Mouse (Mus musculus): ENCODE measurements around the gene Fam189a2.

The Fam189a2 gene

GRCm38 (mm10) chr19:24032654-24033236, 1.9 kb upstream of the Fam189a2 start:
- ChIA-PET POLR2A (interaction anchor here in 3 of 4 experiments (0.5 to 3.5 kb wide), 10 partner anchors 9 to 899 kb away, joined by 3 to 29 read pairs (median 4); no protein-coding TSS in a partner anchor), CTCF (interaction anchor here in 3 of 4 experiments (0.6 to 0.7 kb wide), 3 partner anchors 16 to 853 kb away, joined by 3 read pairs; no protein-coding TSS in a partner anchor)

- ChIA-PET CTCF (interaction anchor here in 1 of 4 experiments (1.0 kb wide), 1 partner anchor 241 kb away, joined by 5 read pairs; no protein-coding TSS in a partner anchor), POLR2A (interaction anchor here (0.6 to 3.3 kb wide), 10 partner anchors 12 to 343 kb away, joined by 3 to 13 read pairs (median 4); partner anchors contain the start of gene Ptar1 (in 1 of the 4))
Observed at GRCm38 (mm10) chr19:24030511-24030870, 328 bp downstream of the Fam189a2 start.

GRCm38 (mm10) chr19:24029616-24030510, 956 bp downstream of the Fam189a2 start:
- POLR2A ChIA-PET: interaction anchor here (0.6 to 3.3 kb wide), 8 partner anchors 11 to 342 kb away, joined by 3 to 13 read pairs (median 4); partner anchors contain the start of gene Ptar1 (in 1 of the 4)
- CTCF ChIA-PET: no interaction called here

DNA sequence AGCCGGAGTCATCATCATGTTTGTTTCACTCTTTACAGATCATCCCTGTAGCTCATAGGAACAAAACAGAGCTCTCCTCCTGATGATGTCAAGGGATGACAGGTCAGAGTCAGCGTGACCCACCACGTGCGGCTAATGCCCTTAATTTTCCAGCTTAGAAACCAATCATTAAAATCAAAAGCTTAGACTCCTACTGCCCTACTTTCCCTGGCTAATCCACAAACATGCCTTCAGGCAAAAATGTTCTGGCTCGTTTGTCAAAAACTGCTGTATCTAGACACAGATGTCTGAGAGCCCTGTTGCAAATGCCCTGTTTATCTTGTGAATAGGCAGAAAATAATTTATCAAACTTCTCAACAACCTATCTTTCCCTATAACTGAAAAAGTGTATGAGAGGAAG, 4.9 kb downstream of the Fam189a2 start:
- CTCF ChIA-PET: no interaction called here
- POLR2A ChIA-PET: interaction anchor here in 1 of 4 experiments (0.6 to 4.2 kb wide), 5 partner anchors 7 to 162 kb away, joined by 3 to 29 read pairs (median 4); no protein-coding TSS in a partner anchor

DNA sequence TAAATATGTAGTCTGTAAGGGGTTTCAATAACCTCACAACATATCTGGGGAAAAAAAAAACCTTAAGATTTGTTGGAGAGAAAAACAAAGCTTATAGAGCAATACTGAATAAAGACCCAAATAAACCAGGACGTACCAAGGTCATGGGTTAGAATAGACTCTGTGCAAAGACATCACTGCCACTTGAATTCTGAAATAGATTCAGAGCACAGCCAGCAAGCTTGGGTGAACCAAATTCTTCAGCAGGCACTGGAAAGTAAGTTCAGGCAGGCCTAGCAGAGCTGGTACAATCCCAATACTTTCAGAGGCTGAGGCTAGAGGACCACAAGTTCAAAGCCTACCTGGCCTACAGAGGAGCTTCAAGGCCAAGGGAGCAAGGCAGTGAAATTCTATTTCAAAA, 6.2 kb downstream of the Fam189a2 start:
- POLR2A ChIA-PET: interaction anchor here (0.5 to 4.2 kb wide), 12 partner anchors 8 to 1082 kb away, joined by 3 to 29 read pairs (median 3); no protein-coding TSS in a partner anchor
- CTCF ChIA-PET: interaction anchor here in 2 of 4 experiments (0.6 to 1.0 kb wide), 3 partner anchors 10 to 312 kb away, joined by 3 read pairs; no protein-coding TSS in a partner anchor

DNA sequence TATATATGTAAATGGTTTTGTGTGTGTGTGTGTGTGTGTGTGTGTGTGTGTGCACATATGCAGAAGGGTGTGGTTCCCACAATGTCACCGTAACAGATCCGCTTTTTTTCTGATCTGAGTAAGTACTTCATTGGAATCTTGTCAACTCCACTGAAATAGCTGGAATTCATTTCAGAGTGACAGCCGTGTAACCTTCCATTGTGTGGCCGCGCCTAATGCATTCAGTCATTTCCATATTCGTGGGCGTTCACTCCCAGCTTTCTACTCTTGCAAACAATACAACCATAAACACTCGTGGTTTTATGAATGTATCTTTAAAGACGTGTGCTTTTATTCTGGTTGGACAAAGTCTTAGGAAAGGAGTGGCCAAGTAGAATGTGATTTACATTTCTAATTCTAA, 6.7 kb downstream of the Fam189a2 start:
- ChIA-PET CTCF (interaction anchor here in 3 of 4 experiments (0.5 to 1.0 kb wide), 4 partner anchors 10 to 557 kb away, joined by 3 read pairs; no protein-coding TSS in a partner anchor), POLR2A (interaction anchor here (0.5 to 4.2 kb wide), 13 partner anchors 9 to 1081 kb away, joined by 3 to 29 read pairs (median 3); no protein-coding TSS in a partner anchor)

- ChIA-PET CTCF (no interaction called here), POLR2A (interaction anchor here in 2 of 4 experiments (0.7 to 4.2 kb wide), 5 partner anchors 9 to 520 kb away, joined by 3 to 29 read pairs (median 4); no protein-coding TSS in a partner anchor)
Observed at GRCm38 (mm10) chr19:24023351-24023750, 7.5 kb downstream of the Fam189a2 start.

DNA sequence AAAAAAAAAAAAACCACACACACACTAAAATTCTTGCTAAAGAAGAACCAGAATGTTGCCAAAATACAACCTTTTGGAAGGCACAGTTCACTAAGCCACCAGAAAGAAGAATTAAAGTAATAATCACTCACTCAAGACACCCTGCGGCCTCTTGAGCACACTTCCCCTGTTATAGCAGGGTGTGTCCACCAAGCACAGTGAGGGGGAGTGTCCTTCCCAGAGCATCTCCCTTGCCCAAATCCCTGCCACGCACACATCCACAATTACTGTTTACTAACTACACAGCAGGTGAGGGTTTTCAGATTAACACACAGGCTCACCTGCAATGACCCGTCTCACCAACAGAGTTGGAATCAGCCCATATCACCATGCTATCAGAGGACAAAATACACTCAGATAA, 8.0 kb downstream of the Fam189a2 start:
- ChIA-PET POLR2A (interaction anchor here in 3 of 4 experiments (0.6 to 4.2 kb wide), 5 partner anchors 9 to 347 kb away, joined by 3 to 29 read pairs (median 5); no protein-coding TSS in a partner anchor), CTCF (no interaction called here)

GRCm38 (mm10) chr19:24022301-24022700, 8.5 kb downstream of the Fam189a2 start:
- POLR2A ChIA-PET: interaction anchor here in 3 of 4 experiments (0.6 to 4.2 kb wide), 5 partner anchors 10 to 348 kb away, joined by 3 to 29 read pairs (median 3); no protein-coding TSS in a partner anchor
- CTCF ChIA-PET: no interaction called here

DNA sequence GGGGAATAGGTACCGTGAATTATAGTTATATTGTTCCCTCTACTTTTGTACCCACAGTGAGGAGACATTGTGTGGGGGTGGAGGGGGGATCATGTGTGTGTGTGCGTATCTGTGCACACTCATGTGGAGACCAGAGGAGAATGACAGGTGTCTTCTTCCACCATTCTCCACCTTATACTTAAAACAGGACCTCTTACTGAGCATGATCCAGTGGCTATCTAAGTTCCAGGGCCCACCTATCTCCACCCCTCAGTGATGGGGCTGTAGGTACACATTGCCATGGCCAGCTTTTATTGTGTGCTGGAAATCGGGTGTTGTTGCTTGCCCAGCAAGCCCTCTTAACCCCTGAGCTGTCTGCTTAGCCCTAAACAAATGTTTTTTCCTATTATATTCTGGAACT, 10.1 kb downstream of the Fam189a2 start:
- CTCF ChIA-PET: no interaction called here
- POLR2A ChIA-PET: interaction anchor here in 1 of 4 experiments (1.3 kb wide), 1 partner anchor 17 kb away, joined by 5 read pairs; no protein-coding TSS in a partner anchor

- ChIA-PET POLR2A (interaction anchor here in 2 of 4 experiments (1.0 to 1.7 kb wide), 4 partner anchors 11 to 51 kb away, joined by 3 to 5 read pairs (median 5); no protein-coding TSS in a partner anchor), CTCF (no interaction called here)
Observed at GRCm38 (mm10) chr19:24019609-24020008, 11.2 kb downstream of the Fam189a2 start.

GRCm38 (mm10) chr19:24018396-24018795, 12.4 kb downstream of the Fam189a2 start:
- ChIA-PET CTCF (interaction anchor here in 2 of 4 experiments (0.6 to 0.8 kb wide), 2 partner anchors 202 to 259 kb away, joined by 3 to 8 read pairs; no protein-coding TSS in a partner anchor), POLR2A (interaction anchor here in 3 of 4 experiments (0.6 to 2.3 kb wide), 11 partner anchors 12 to 206 kb away, joined by 3 to 9 read pairs (median 4); no protein-coding TSS in a partner anchor)

DNA sequence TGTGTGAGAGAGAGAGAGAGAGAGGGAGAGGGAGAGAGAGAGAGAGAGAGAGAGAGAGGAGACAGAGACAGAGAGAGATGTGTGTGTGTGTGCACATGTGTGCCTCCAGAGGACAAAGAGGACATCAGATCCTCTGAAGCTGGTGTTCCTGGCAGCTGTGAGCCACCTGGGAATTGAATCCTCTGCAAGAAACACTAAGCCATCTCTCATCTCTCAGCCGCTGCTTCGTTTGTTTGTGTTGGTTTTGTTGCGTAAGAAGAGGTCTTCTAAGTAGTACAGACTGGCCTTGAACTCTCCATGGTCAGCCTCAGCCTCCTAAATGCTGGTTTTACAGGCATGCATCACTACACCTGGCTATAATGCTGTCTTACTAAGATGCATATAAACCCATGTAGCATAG, 12.9 kb downstream of the Fam189a2 start:
- ChIA-PET POLR2A (interaction anchor here in 3 of 4 experiments (0.5 to 2.4 kb wide), 16 partner anchors 12 to 1691 kb away, joined by 3 to 13 read pairs (median 4); partner anchors contain the start of gene Fam189a2 (in 1 of the 3)), CTCF (interaction anchor here in 3 of 4 experiments (0.6 to 1.4 kb wide), 4 partner anchors 58 to 260 kb away, joined by 3 to 8 read pairs (median 4); no protein-coding TSS in a partner anchor)

GRCm38 (mm10) chr19:24017427-24017826, 13.4 kb downstream of the Fam189a2 start:
- POLR2A ChIA-PET: interaction anchor here (0.5 to 2.4 kb wide), 19 partner anchors 13 to 1692 kb away, joined by 3 to 13 read pairs (median 5); partner anchors contain the start of gene Fam189a2 (in 2 of the 4)
- CTCF ChIA-PET: interaction anchor here in 3 of 4 experiments (0.7 to 1.4 kb wide), 5 partner anchors 16 to 260 kb away, joined by 3 to 12 read pairs (median 3); no protein-coding TSS in a partner anchor

GRCm38 (mm10) chr19:24016706-24017386, 14.0 kb downstream of the Fam189a2 start:
- CTCF ChIA-PET: interaction anchor here in 3 of 4 experiments (0.5 to 1.4 kb wide), 4 partner anchors 16 to 250 kb away, joined by 3 to 12 read pairs (median 3); no protein-coding TSS in a partner anchor
- POLR2A ChIA-PET: interaction anchor here (0.6 to 2.4 kb wide), 19 partner anchors 8 to 1465 kb away, joined by 3 to 13 read pairs (median 5); partner anchors contain the start of gene Fam189a2 (in 2 of the 4)

DNA sequence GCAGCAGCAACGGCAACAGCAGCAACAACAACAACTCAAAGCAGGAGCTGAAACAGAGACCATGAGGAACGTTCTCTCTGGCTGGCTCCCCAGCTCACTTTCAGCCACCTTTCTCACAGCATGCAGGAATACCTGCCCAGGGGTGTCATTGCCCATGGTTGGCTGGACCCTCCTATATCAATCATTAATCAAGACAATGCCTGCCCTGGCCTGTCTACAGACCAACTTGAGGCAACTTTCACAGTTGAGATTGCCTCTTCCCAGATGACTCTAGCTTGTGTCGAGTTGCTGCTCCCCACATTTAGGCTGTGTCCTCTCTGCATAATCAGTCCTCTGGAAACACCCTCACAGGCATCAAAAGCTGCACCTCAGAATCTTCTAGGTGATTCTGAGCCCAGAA, 17.6 kb downstream of the Fam189a2 start:
- ChIA-PET CTCF (no interaction called here), POLR2A (interaction anchor here in 2 of 4 experiments (0.6 to 2.5 kb wide), 3 partner anchors 11 to 212 kb away, joined by 4 to 9 read pairs (median 7); no protein-coding TSS in a partner anchor)

DNA sequence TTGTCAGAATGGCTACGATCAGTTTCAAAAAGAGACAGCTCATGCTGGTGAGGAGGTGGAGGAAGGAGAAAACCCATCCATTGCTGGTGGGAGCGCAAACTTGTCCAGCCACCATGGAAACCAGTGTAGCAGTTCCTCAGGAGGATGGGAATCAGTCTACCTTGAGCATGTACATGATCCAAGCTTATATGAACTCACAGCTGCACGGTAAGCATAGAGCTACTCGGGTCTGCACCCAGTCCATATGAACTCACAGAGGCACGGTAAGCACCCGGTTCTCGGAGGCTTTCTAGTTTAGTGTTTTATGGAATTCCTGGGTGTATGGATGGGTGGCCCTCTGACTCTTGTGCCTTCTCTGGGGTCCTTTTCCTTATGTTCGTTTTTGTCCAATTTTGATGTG, 18.3 kb downstream of the Fam189a2 start:
- CTCF ChIA-PET: no interaction called here
- POLR2A ChIA-PET: interaction anchor here in 2 of 4 experiments (0.6 to 1.3 kb wide), 3 partner anchors 90 to 213 kb away, joined by 3 to 5 read pairs (median 4); no protein-coding TSS in a partner anchor
